8 mouse cellular contexts compared by ENCODE assay signal in genomic region chr9:32540061-32540405, GRCm38 (mm10). TPM values are rescaled to one million over a fixed set of nuclear protein-coding genes. Genes with fewer than 3 reads are reported as not detected.
DNase-seq lines count a peak whose midpoint lies in the region; ATAC-seq and TF ChIP-seq lines count a peak whose summit lies in the region.

No protein-coding gene starts in this region.

- peak overlapping the region; percentile 75 for H3K9ac ChIP-seq in hindbrain, embryonic 11.5 days (ENCODE audit: low read depth, low read length)
- peak overlapping the region; percentile 87 for H3K9ac ChIP-seq in lung, postnatal 0 days (replicated peaks; ENCODE audit: low read depth)

- H3K4me3 ChIP-seq in hindbrain, embryonic 11.5 days (ENCODE audit: low read depth, low read length), result peak overlapping the region; percentile 62
- peak overlapping the region; percentile 71 for H3K4me3 ChIP-seq in lung, postnatal 0 days (ENCODE audit: low read depth, low read length)
- peak overlapping the region; percentile 98 for H3K4me3 ChIP-seq in spleen, adult 2 months (ENCODE audit: extremely low read depth, insufficient read depth, insufficient read length)

- ATAC-seq in hindbrain, embryonic 11.5 days (ENCODE audit: low FRiP score), result peak; percentile 17
- peak; percentile 16; the same call in 1 of the 2 replicates for ATAC-seq in lung, postnatal 0 days

- DNase-seq in retina, embryonic 14.5 days (ENCODE audit: low spot score), result peak; percentile 31
- no peak for DNase-seq in retina, postnatal 1 day
- DNase-seq in embryo, embryonic 9.5 days (ENCODE audit: extremely low spot score), result peak; percentile 65
- DNase-seq in hindbrain, embryonic 11.5 days (ENCODE audit: low spot score), result no peak
- DNase-seq in lung, postnatal 0 days (ENCODE audit: low spot score), result peak; percentile 68
- peak; percentile 72 to 81 for DNase-seq in spleen, adult 2 months (ENCODE audit: low read depth in 1 of 2, low spot score in 2 of 2)
- DNase-seq in urinary bladder, adult 2 months (ENCODE audit: low spot score), result no peak
- no peak for DNase-seq in adipocyte (ENCODE audit: low spot score)

- H3K36me3 ChIP-seq in hindbrain, embryonic 11.5 days (ENCODE audit: control insufficient read depth, insufficient read depth, low read length), result no peaks in the 10 kb centered on the region
- no peaks in the 10 kb centered on the region for H3K36me3 ChIP-seq in lung, postnatal 0 days (ENCODE audit: insufficient read depth, low read length)
- H3K36me3 ChIP-seq in spleen, adult 2 months (ENCODE audit: control insufficient read depth, insufficient read depth, low read length), result no peaks in the 10 kb centered on the region

- H3K4me2 ChIP-seq in hindbrain, embryonic 11.5 days (replicated peaks; ENCODE audit: low read depth, low read length), result peak overlapping the region; percentile 98
- peak overlapping the region; percentile 88 for H3K4me2 ChIP-seq in lung, postnatal 0 days (replicated peaks; ENCODE audit: low read depth, low read length)

- TF ChIP-seq POLR2A in spleen, adult 2 months (IDR thresholded peaks at IDR 0.05; ENCODE audit: low read depth, low read length), result peak; percentile 3; the same call in 1 of the 2 replicates

- peaks cover 52% of the 10 kb centered on the region for H3K27me3 ChIP-seq in hindbrain, embryonic 11.5 days (ENCODE audit: control insufficient read depth, insufficient read depth, low read length)
- H3K27me3 ChIP-seq in lung, postnatal 0 days (replicated peaks; ENCODE audit: insufficient read depth, low read length), result peaks cover 13% of the 10 kb centered on the region; the same call in 1 of the 2 replicates
- H3K27me3 ChIP-seq in spleen, adult 2 months (ENCODE audit: control insufficient read depth, insufficient read depth, low read length), result no peaks in the 10 kb centered on the region

- peaks cover 12% of the 10 kb centered on the region; the same call in 1 of the 2 replicates for H3K4me1 ChIP-seq in hindbrain, embryonic 11.5 days (replicated peaks; ENCODE audit: control insufficient read depth, insufficient read depth, low read length)
- peaks cover 17% of the 10 kb centered on the region; the same call in 1 of the 2 replicates for H3K4me1 ChIP-seq in lung, postnatal 0 days (ENCODE audit: insufficient read depth, low read depth, low read length)
- peaks cover 29% of the 10 kb centered on the region for H3K4me1 ChIP-seq in spleen, adult 2 months (ENCODE audit: control insufficient read depth, insufficient read depth, insufficient read length)

- TF ChIP-seq CTCF in lung, postnatal 0 days (IDR thresholded peaks at IDR 0.05), result no peak
- no peak for TF ChIP-seq CTCF in spleen, adult 2 months (IDR thresholded peaks at IDR 0.05; ENCODE audit: extremely low read depth, insufficient read depth, insufficient read length, insufficient replicate concordance)

- H3K27ac ChIP-seq in hindbrain, embryonic 11.5 days (ENCODE audit: low read depth, low read length), result peak overlapping the region; percentile 45; the same call in 1 of the 2 replicates
- peak overlapping the region; percentile 88 for H3K27ac ChIP-seq in lung, postnatal 0 days (ENCODE audit: low read length)
- H3K27ac ChIP-seq in spleen, adult 2 months (ENCODE audit: insufficient read depth, low read length), result peak overlapping the region; percentile 100

- under 1% methylated on average over 13 of the region's 13 CpGs for WGBS in hindbrain, embryonic 11.5 days
- 2% methylated on average over 13 of the region's 13 CpGs for WGBS in lung, postnatal 0 days
- under 1% methylated on average over 13 of the region's 13 CpGs for WGBS in spleen, adult 2 months

- no peaks in the 10 kb centered on the region for H3K9me3 ChIP-seq in hindbrain, embryonic 11.5 days (ENCODE audit: control insufficient read depth, low read length)
- H3K9me3 ChIP-seq in lung, postnatal 0 days (ENCODE audit: low read length), result no peaks in the 10 kb centered on the region

- no peak for TF ChIP-seq EP300 in lung, postnatal 0 days (IDR thresholded peaks at IDR 0.05)

RNA-seq across cellular contexts. Expression of gene Fli1, which starts 2.6 kb away (rescaled TPM):
- polyA plus RNA-seq in hindbrain, embryonic 11.5 days (2014; fragmentation: Nextera tagmentation; extraction: Ambion mirVana), result 18.6 and 22.2 TPM in 2 replicates
- polyA plus RNA-seq in lung, postnatal 0 days (2015; fragmentation: Nextera tagmentation; extraction: Ambion mirVana), result 21.1 and 21.4 TPM in 2 replicates
- polyA plus RNA-seq in spleen, adult 2 months (2012; rRNA removed), result 24.4 and 31.3 TPM in 2 replicates
- polyA plus RNA-seq in urinary bladder, adult 2 months (2012; rRNA removed), result 6.0 and 7.6 TPM in 2 replicates

Comparison
In these comparisons a context has a peak if more than half of its experiments do, and no peak if none do; other contexts are left out.
1. DNase-seq: peak in retina, embryonic 14.5 days (single experiment), embryo, embryonic 9.5 days (single experiment), lung, postnatal 0 days (single experiment) and spleen, adult 2 months (2 of 2); none in retina, postnatal 1 day (single experiment), hindbrain, embryonic 11.5 days (single experiment), urinary bladder, adult 2 months (single experiment) and adipocyte (single experiment).
2. H3K27ac ChIP-seq: peak in every context shown above with its lines; median percentile 100 in spleen, adult 2 months; 88 in lung, postnatal 0 days; 45 in hindbrain, embryonic 11.5 days.
3. Peak in every context shown above with its lines, with median percentiles within 50 percentile points of each other: H3K4me3 ChIP-seq.